Mouse (Mus musculus) intestine, embryonic 14.5 days (tissue): ENCODE data around the gene Ugt1a8. TPM values are rescaled to one million over a fixed set of nuclear protein-coding genes. Genes with fewer than 3 reads are reported as not detected.
"Not testable (repeated sequence)": the region's sequence is repeated elsewhere in the genome, so short reads cannot be mapped to it uniquely, and the experiment has no call there.

Experiments
- ATAC-seq: fragments of 200-750 bp; cut with Nextera tagmentation; replicated peaks from 2 replicates; pipeline ENCODE4 v1.8.0; 2017; ENCODE audit warnings: low read depth, moderate number of reproducible peaks, moderate TSS enrichment, moderate library complexity; ENCODE audit not compliant: low FRiP score, low TSS enrichment
- DNase-seq: peaks from one replicate; pipeline ENCODE4 v3.0.0-alpha.2; 2018; ENCODE audit warnings: low spot score
- H3K27ac ChIP-seq: fragments of 300-500 bp; sonication (generic); 2 replicates; pipeline ENCODE4 v1.5.1; 2014; ENCODE audit warnings: low read depth, mild to moderate bottlenecking, control low read depth
- H3K27me3 ChIP-seq: fragments of 300-500 bp; sonication (generic); replicated peaks from 2 replicates; pipeline ENCODE4 v1.6.1; 2014; ENCODE audit warnings: low read length, control low read depth; ENCODE audit not compliant: control insufficient read depth, insufficient read depth
- H3K36me3 ChIP-seq: fragments of 300-500 bp; sonication (generic); 2 replicates; pipeline ENCODE4 v1.6.1; 2014; ENCODE audit warnings: low read length, control low read depth; ENCODE audit not compliant: control insufficient read depth, insufficient read depth
- H3K4me1 ChIP-seq: fragments of 300-500 bp; sonication (generic); replicated peaks from 2 replicates; pipeline ENCODE4 v1.6.1; 2014; ENCODE audit warnings: low read length, control low read depth, mixed read lengths; ENCODE audit not compliant: control insufficient read depth, insufficient read depth
- H3K4me2 ChIP-seq: fragments of 300-500 bp; sonication (generic); 2 replicates; pipeline ENCODE4 v1.6.1; 2014; ENCODE audit warnings: low read length
- H3K4me3 ChIP-seq: fragments of 300-500 bp; sonication (generic); 2 replicates; pipeline ENCODE4 v1.5.1; 2014; ENCODE audit warnings: low read depth, low read length, control low read depth, mixed read lengths
- H3K9ac ChIP-seq: fragments of 300-500 bp; sonication (generic); 2 replicates; pipeline ENCODE4 v1.6.1; 2014; ENCODE audit warnings: mild to moderate bottlenecking, low read length
- H3K9me3 ChIP-seq: fragments of 300-500 bp; sonication (generic); 2 replicates; pipeline ENCODE4 v1.6.1; 2016; ENCODE audit warnings: low read length, control low read depth; ENCODE audit not compliant: control insufficient read depth
- WGBS: fragments of 180-500 bp; shearing (Covaris S2); extraction: QIAGEN DNeasy Blood & Tissue Kit; methylation state at CpG from one replicate; pipeline ENCODE4 v1.1.7; 2014; 5-methylcytosine and 5-hydroxymethylcytosine counted together
- polyA plus RNA-seq: library from polyadenylated mRNA; unstranded; fragments of >200 nt; fragmentation: Nextera tagmentation; extraction: Ambion mirVana; gene quantifications from 2 replicates; pipeline ENCODE4 v1.2.1, GENCODE M21; 2014

Gene Ugt1a8
- polyA plus RNA-seq, 1 experiment from 2014 or later, result not detected

DNA sequence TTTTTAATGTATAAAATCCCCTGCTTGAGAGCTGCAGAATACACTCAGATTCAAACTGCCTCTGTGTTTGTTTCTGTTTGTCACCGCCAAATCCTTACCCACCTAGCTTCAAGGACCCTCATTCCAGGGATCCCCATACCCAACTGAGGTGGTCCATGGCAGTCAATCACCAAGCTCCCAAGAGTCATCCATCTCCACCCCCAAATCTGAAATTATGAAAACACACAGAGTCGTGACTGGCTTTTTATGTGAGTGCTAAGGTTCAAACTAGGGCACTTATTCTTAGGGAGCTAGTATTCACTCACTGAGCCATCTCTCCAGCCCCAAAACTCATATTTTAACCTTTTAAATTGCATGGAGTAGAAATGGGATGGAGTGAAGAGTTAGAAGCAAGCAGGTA is 137.7 kb downstream of the Ugt1a8 start:
- not testable (repeated sequence) for DNase-seq, H3K36me3 ChIP-seq, H3K9ac ChIP-seq, H3K4me1 ChIP-seq, H3K4me3 ChIP-seq, H3K27ac ChIP-seq, H3K27me3 ChIP-seq, ATAC-seq, H3K4me2 ChIP-seq
- peaks cover 50% of the 10 kb centered on the region for H3K9me3 ChIP-seq
- WGBS, result 40% methylated on average over 2 of the region's 2 CpGs

DNA sequence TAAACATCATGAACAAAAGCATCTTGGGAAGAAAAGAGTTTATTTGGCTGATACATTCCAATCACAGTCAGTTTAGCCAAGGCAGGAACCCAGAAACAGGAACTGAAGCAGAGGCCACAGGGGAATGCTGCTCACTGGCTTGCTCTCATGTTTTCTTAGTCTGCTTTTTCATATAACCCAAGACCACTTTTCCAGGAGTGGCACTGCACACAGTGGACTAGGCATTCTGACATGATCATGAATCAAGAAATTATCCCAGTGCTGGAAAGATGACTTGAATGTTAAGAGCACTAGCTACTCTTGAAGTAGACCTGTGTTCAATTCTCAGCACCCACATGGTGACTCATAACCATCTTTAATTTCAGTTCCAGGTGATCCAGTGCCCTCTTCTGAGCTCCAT is 138.1 kb downstream of the Ugt1a8 start:
- Histone ChIP-seq H3K9ac (no peak overlapping the region), H3K27ac (no peak overlapping the region), H3K36me3 (no peaks in the 10 kb centered on the region), H3K9me3 (peaks cover 55% of the 10 kb centered on the region), H3K4me2 (no peak overlapping the region), H3K27me3 (no peaks in the 10 kb centered on the region), H3K4me3 (no peak overlapping the region), H3K4me1 (no peaks in the 10 kb centered on the region)
- DNase-seq (peak; percentile 46), ATAC-seq (no peak)

DNA sequence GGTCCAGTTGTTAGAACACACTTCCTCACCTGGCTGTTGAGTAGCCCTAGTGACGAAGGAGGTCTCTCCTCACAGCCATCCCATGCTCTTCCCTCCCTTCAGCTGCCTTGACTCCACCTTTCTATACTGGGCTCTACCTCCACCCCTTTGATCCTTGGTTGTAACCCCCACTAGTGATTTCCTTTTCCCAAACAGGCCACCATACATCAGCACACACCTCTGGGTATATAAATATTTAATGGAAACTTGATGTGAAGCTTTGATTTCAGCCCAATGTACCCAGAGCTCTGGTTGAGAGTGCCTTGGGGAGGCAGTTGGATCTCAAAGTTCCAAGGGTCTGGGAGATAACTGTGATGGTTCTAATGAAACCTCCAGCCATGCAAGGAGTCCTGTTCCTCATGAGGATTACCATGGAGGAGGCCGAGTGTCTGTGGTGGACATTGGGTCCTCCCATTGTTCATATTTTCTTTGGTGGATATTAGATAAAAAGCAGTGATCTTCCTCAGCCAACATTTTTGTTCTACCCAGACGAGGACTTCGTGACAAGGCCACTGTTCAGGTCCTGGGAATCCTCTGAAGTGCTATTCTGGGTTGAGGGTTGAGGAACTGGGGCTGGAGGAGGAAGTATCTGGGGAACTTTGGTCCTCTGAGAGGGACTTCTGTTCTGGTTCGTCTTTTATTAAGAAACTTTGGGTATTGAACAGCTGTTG is 139.2 kb downstream of the Ugt1a8 start, which contains the start of gene Mroh2a:
Gene Mroh2a (plus strand): TSS at position 317 of the 710 bp plus-strand sequence.
- Histone ChIP-seq H3K9me3 (peaks cover 65% of the 10 kb centered on the region), H3K9ac (no peak within 1 kb of the TSS), H3K4me3 (no peak within 1 kb of the TSS), H3K4me2 (no peak within 1 kb of the TSS), H3K27me3 (no peaks in the 10 kb centered on the region), H3K27ac (no peak within 1 kb of the TSS), H3K4me1 (no peaks in the 10 kb centered on the region), H3K36me3 (no peaks in the 10 kb centered on the region)
- WGBS, result 51% methylated on average over 5 of the region's 5 CpGs
- ATAC-seq, result no peak
- DNase-seq, result peak; percentile 52

DNA sequence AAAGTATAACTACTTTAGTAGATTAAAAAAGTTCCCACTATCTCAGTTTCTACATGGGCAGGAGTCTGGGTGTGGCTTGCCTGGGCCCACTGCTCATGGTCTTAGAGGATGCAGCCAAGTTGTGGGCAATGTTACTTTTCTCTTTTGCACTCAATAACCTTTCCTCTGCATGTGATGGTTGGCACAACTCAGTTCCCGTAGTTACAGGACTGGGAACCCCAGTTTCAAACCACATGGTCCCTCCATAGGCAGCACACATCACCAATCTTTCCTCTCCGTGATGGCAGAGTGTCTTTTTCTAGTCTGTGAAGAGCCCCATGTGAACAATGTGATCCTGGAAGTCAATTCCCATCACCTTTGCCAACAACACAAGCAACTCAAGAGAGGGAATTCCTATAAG is 139.9 kb downstream of the Ugt1a8 start:
- WGBS, result 56% methylated on average over 2 of the region's 2 CpGs
- no peak overlapping the region for H3K27ac ChIP-seq
- no peaks in the 10 kb centered on the region for H3K4me1 ChIP-seq
- DNase-seq (no peak), ATAC-seq (no peak)
- H3K4me2 ChIP-seq, result no peak overlapping the region
- H3K9me3 ChIP-seq, result peaks cover 68% of the 10 kb centered on the region
- H3K4me3 ChIP-seq, result no peak overlapping the region
- no peaks in the 10 kb centered on the region for H3K27me3 ChIP-seq
- no peak overlapping the region for H3K9ac ChIP-seq
- H3K36me3 ChIP-seq, result no peaks in the 10 kb centered on the region

DNA sequence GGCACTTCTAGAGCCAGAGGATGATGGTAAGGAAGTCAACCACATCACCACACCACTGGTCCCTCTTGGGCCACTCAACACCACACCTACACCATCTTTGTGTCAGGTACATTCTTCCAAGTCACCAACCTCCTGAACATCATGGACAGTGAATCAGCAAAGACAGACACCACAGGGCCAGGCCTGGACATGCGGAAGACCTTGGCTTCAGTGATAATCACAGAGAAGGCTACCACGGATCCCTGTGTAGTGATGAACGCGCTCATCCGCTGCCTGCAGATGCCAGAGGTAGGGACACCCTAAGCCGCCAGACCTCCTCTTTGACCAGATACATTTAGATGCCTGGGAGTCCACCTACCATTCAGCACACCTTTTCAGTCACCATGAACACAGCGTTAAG is 140.5 kb downstream of the Ugt1a8 start:
- Histone ChIP-seq H3K9me3 (peaks cover 71% of the 10 kb centered on the region), H3K27ac (no peak overlapping the region), H3K9ac (no peak overlapping the region), H3K4me3 (no peak overlapping the region), H3K27me3 (no peaks in the 10 kb centered on the region), H3K4me2 (no peak overlapping the region), H3K36me3 (no peaks in the 10 kb centered on the region), H3K4me1 (no peaks in the 10 kb centered on the region)
- ATAC-seq, result no peak
- 72% methylated on average over 7 of the region's 7 CpGs for WGBS
- no peak for DNase-seq

DNA sequence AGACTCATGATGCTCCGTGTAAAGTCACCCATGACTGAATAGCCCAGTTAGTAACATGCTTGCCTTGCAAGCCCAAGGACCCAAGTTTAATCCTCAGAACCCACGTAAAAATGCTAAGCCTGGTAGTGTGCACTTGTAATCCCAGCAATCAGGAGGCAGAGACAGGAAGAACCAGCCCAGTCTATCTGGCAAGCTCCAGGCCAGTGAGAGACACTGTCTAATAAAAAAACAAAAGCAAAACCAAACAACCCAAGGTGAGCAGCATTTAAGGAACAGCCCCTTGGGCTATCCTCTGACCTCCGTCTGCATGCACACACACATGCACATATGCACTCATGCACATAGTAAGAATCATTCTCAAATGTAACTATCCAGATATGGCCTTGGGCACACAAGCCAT is 142.0 kb downstream of the Ugt1a8 start:
- no peak overlapping the region for H3K4me2 ChIP-seq
- H3K27ac ChIP-seq, result no peak overlapping the region
- peaks cover 84% of the 10 kb centered on the region for H3K9me3 ChIP-seq
- ATAC-seq, result no peak
- no peaks in the 10 kb centered on the region for H3K4me1 ChIP-seq
- H3K4me3 ChIP-seq, result no peak overlapping the region
- 83% methylated on average over 3 of the region's 3 CpGs for WGBS
- H3K27me3 ChIP-seq, result no peaks in the 10 kb centered on the region
- H3K36me3 ChIP-seq, result no peaks in the 10 kb centered on the region
- DNase-seq, result no peak
- no peak overlapping the region for H3K9ac ChIP-seq

DNA sequence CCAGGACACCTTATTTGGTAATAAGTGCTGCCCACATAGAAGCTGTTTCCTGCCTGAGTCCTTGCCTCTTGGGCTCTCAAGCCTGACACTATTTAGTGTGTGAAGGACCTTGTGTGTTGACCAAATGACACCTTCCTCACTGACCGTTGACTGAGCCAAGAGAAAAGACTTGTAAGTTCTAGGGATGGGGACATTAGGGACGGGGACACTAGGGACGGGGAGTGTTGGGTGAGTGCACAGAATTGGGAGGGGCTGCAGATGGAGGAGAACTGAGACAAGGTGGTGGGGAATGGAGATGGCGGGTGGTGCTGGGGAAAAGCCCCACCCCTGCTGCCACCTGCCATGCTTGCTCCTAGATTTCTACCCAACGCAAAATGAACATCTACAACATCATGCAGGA is 142.4 kb downstream of the Ugt1a8 start:
- Histone ChIP-seq H3K4me2 (no peak overlapping the region), H3K9me3 (peaks cover 89% of the 10 kb centered on the region), H3K36me3 (no peaks in the 10 kb centered on the region), H3K4me3 (no peak overlapping the region), H3K4me1 (no peaks in the 10 kb centered on the region), H3K27me3 (no peaks in the 10 kb centered on the region), H3K27ac (no peak overlapping the region), H3K9ac (no peak overlapping the region)
- ATAC-seq (no peak), DNase-seq (no peak)
- 83% methylated on average over 5 of the region's 5 CpGs for WGBS

DNA sequence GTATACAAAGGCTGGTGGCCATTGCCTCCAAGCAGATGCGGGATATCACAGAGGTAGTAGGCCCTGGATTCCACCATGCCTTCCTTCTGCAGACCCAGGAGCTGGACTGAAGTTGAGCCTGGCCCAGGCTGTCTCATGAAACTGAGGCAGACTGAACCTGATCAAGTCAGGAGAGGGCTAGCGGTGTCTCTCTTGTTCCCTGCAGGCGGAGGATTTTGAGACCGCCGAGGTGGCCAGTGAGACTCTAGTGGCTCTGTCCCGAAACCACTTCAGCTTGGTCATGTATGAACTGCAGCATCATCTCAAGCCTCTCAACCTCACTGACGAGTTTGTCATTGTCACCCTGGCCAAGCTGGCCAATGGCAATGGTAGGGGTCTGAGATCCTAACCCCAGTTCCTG is 142.8 kb downstream of the Ugt1a8 start:
- no peak overlapping the region for H3K4me3 ChIP-seq
- no peaks in the 10 kb centered on the region for H3K36me3 ChIP-seq
- ATAC-seq (no peak), DNase-seq (no peak)
- H3K4me2 ChIP-seq, result no peak overlapping the region
- no peak overlapping the region for H3K9ac ChIP-seq
- peaks cover 91% of the 10 kb centered on the region for H3K9me3 ChIP-seq
- 72% methylated on average over 7 of the region's 7 CpGs for WGBS
- H3K27ac ChIP-seq, result no peak overlapping the region
- H3K4me1 ChIP-seq, result no peaks in the 10 kb centered on the region
- H3K27me3 ChIP-seq, result no peaks in the 10 kb centered on the region
